Mouse (Mus musculus): ENCODE data around the gene Ptprn. TPM values are rescaled to one million over a fixed set of nuclear protein-coding genes. Genes with fewer than 3 reads are reported as not detected.

Gene Ptprn
- polyA plus RNA-seq, 1 experiment from 2014 or later: 0.74 TPM

DNA sequence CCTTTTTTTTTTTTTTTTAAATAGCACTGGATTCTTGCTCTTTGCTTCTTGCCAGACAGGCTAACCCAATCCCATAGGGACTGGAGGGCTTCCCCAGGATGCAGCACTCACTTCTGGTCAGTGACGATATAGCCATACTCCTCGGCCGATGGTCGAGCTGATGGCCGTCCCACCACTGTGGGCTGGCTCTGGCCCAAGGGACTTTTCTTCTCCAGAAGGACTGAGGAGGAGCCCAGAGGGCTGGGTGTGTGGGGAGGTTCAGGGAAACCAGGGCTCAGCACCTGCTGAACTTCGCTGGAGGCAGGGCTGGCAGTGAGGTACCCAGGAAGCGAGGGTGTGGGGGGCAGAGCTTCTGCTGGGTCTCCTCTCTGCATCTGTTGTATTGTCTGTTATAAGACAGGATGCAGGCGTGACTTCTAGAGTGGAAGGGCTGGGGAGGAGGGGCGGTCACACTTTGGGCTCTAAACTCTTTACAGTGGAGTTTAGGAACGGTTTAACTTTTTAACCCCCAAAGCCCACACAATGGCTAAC is 8.7 kb downstream of the Ptprn start:
- no peak for ATAC-seq (replicated peaks; ENCODE audit: insufficient number of reproducible peaks, low FRiP score, low TSS enrichment)
- H3K36me3 ChIP-seq (ENCODE audit: control insufficient read depth, insufficient read depth, low read length): no peaks in the 10 kb centered on the region
- WGBS (ENCODE audit: insufficient replicate concordance): 64% methylated on average over 10 of the region's 10 CpGs
- H3K27me3 ChIP-seq (ENCODE audit: control insufficient read depth, insufficient read depth, low read length): peaks cover 4% of the 10 kb centered on the region; the same call in 1 of the 2 replicates
- H3K9me3 ChIP-seq (replicated peaks; ENCODE audit: control insufficient read depth, low read length): no peaks in the 10 kb centered on the region
- no peak overlapping the region for H3K9ac ChIP-seq (ENCODE audit: low read depth, low read length)
- no peak overlapping the region for H3K27ac ChIP-seq (ENCODE audit: low read depth, low read length)
- H3K4me1 ChIP-seq (ENCODE audit: control insufficient read depth, insufficient read depth, low read length): no peaks in the 10 kb centered on the region
- H3K4me2 ChIP-seq: no peak overlapping the region
- no peak overlapping the region for H3K4me3 ChIP-seq (ENCODE audit: low read depth, low read length)

- Histone ChIP-seq H3K4me1 (ENCODE audit: control insufficient read depth, insufficient read depth, low read length) (no peaks in the 10 kb centered on the region), H3K27ac (ENCODE audit: low read depth, low read length) (no peak overlapping the region), H3K9me3 (replicated peaks; ENCODE audit: control insufficient read depth, low read length) (no peaks in the 10 kb centered on the region), H3K4me3 (ENCODE audit: low read depth, low read length) (no peak overlapping the region), H3K36me3 (ENCODE audit: control insufficient read depth, insufficient read depth, low read length) (no peaks in the 10 kb centered on the region), H3K9ac (ENCODE audit: low read depth, low read length) (no peak overlapping the region), H3K4me2 (no peak overlapping the region), H3K27me3 (ENCODE audit: control insufficient read depth, insufficient read depth, low read length) (peaks cover 4% of the 10 kb centered on the region; the same call in 1 of the 2 replicates)
- WGBS (ENCODE audit: insufficient replicate concordance): 65% methylated on average over 8 of the region's 8 CpGs
- no peak for ATAC-seq (replicated peaks; ENCODE audit: insufficient number of reproducible peaks, low FRiP score, low TSS enrichment)
Observed at GRCm38 (mm10) chr1:75254625-75255013, 9.7 kb downstream of the Ptprn start.

- 61% methylated on average over 16 of the region's 16 CpGs for WGBS (ENCODE audit: insufficient replicate concordance)
- no peak overlapping the region for H3K4me2 ChIP-seq
- no peak for ATAC-seq (replicated peaks; ENCODE audit: insufficient number of reproducible peaks, low FRiP score, low TSS enrichment)
Observed at GRCm38 (mm10) chr1:75253849-75254624, 10.3 kb downstream of the Ptprn start.

GRCm38 (mm10) chr1:75253029-75253428 is 11.3 kb downstream of the Ptprn start:
- no peak for ATAC-seq (replicated peaks; ENCODE audit: insufficient number of reproducible peaks, low FRiP score, low TSS enrichment)
- Histone ChIP-seq H3K4me3 (ENCODE audit: low read depth, low read length) (no peak overlapping the region), H3K27me3 (ENCODE audit: control insufficient read depth, insufficient read depth, low read length) (peaks cover 4% of the 10 kb centered on the region; the same call in 1 of the 2 replicates), H3K36me3 (ENCODE audit: control insufficient read depth, insufficient read depth, low read length) (no peaks in the 10 kb centered on the region), H3K9me3 (replicated peaks; ENCODE audit: control insufficient read depth, low read length) (no peaks in the 10 kb centered on the region), H3K4me2 (no peak overlapping the region), H3K27ac (ENCODE audit: low read depth, low read length) (no peak overlapping the region), H3K9ac (ENCODE audit: low read depth, low read length) (no peak overlapping the region), H3K4me1 (ENCODE audit: control insufficient read depth, insufficient read depth, low read length) (peaks cover 5% of the 10 kb centered on the region)
- 68% methylated on average over 16 of the region's 16 CpGs for WGBS (ENCODE audit: insufficient replicate concordance)

More at GRCm38 (mm10) chr1:75253849-75254624, 10.3 kb downstream of the Ptprn start:
- Histone ChIP-seq H3K9ac (ENCODE audit: low read depth, low read length) (no peak overlapping the region), H3K9me3 (replicated peaks; ENCODE audit: control insufficient read depth, low read length) (no peaks in the 10 kb centered on the region), H3K27ac (ENCODE audit: low read depth, low read length) (no peak overlapping the region), H3K27me3 (ENCODE audit: control insufficient read depth, insufficient read depth, low read length) (peaks cover 4% of the 10 kb centered on the region; the same call in 1 of the 2 replicates), H3K4me3 (ENCODE audit: low read depth, low read length) (no peak overlapping the region), H3K4me1 (ENCODE audit: control insufficient read depth, insufficient read depth, low read length) (no peaks in the 10 kb centered on the region), H3K36me3 (ENCODE audit: control insufficient read depth, insufficient read depth, low read length) (no peaks in the 10 kb centered on the region)

DNA sequence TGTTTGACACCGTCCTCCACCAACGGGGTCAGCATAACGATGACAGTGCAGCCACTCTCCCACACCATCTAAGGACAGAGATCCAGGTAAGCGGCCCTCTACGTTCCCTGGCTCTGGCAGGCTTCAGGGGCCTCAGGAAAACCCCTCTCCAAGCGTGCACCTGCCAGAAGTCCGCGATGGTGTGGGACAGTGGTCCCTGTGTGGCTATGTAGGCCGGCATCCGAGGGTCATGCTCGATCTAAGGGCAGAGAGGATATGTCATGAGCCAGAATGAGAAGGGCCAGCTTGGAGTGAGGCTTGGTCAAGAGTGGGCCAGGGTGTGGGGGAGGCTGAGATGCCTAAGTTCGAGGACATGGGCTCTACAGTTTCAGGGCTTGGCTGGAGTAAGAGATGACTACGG is 12.0 kb downstream of the Ptprn start:
- H3K4me3 ChIP-seq (ENCODE audit: low read depth, low read length): no peak overlapping the region
- no peaks in the 10 kb centered on the region for H3K9me3 ChIP-seq (replicated peaks; ENCODE audit: control insufficient read depth, low read length)
- H3K27ac ChIP-seq (ENCODE audit: low read depth, low read length): no peak overlapping the region
- no peaks in the 10 kb centered on the region for H3K36me3 ChIP-seq (ENCODE audit: control insufficient read depth, insufficient read depth, low read length)
- H3K4me2 ChIP-seq: no peak overlapping the region
- H3K27me3 ChIP-seq (ENCODE audit: control insufficient read depth, insufficient read depth, low read length): peaks cover 3% of the 10 kb centered on the region; the same call in 1 of the 2 replicates
- H3K9ac ChIP-seq (ENCODE audit: low read depth, low read length): no peak overlapping the region
- WGBS (ENCODE audit: insufficient replicate concordance): 63% methylated on average over 13 of the region's 13 CpGs
- peaks cover 12% of the 10 kb centered on the region for H3K4me1 ChIP-seq (ENCODE audit: control insufficient read depth, insufficient read depth, low read length)
- ATAC-seq (replicated peaks; ENCODE audit: insufficient number of reproducible peaks, low FRiP score, low TSS enrichment): no peak

DNA sequence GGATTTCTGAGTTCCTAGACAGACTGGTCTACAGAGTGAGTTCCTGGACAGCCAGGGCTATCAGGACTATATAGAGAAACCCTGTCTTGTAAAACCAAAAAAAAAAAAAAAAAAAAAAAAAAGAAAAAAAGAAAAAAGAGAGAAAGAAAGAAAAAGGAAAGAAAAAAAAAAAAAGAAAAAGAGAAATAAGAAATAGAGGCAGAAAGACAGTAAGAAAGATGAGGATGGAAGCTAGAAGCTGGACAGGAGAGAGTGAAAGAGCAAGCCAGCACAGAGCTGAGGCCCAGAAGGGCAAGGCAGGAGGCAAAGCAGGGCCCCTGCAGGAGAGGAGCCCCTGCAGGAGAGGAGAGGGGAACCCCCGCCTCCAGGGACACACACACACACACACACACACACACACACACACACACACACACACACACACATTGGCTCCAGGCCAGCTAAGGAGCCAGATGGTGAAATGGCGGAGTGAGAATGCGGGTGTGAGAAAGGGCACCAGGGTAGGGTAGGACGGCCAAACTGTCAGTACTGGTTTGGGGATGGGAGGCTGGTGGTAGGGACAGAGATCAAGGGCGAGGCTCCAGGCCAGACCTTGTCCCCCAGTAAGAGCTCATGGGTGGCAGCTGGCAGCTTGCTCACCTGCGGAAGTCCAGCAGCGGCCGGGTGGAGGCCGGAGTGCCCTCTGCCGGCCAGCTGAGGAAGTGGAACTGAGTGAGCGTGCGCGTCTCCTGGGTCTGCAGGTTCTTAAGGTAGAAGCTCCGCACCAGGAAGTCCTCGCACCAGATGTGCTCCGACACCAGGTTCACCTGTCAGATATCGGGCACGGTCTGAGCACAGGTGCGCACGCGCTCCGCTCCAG is 13.0 kb downstream of the Ptprn start:
- H3K27me3 ChIP-seq (ENCODE audit: control insufficient read depth, insufficient read depth, low read length): no peaks in the 10 kb centered on the region
- no peaks in the 10 kb centered on the region for H3K36me3 ChIP-seq (ENCODE audit: control insufficient read depth, insufficient read depth, low read length)
- no peak overlapping the region for H3K4me3 ChIP-seq (ENCODE audit: low read depth, low read length)
- no peak overlapping the region for H3K9ac ChIP-seq (ENCODE audit: low read depth, low read length)
- peaks cover 14% of the 10 kb centered on the region for H3K4me1 ChIP-seq (ENCODE audit: control insufficient read depth, insufficient read depth, low read length)
- H3K9me3 ChIP-seq (replicated peaks; ENCODE audit: control insufficient read depth, low read length): no peaks in the 10 kb centered on the region
- WGBS (ENCODE audit: insufficient replicate concordance): 6% methylated on average over 22 of the region's 22 CpGs
- no peak overlapping the region for H3K27ac ChIP-seq (ENCODE audit: low read depth, low read length)
- ATAC-seq (replicated peaks; ENCODE audit: insufficient number of reproducible peaks, low FRiP score, low TSS enrichment): 0 out of 2 replicates have a peak, but pooled peaks have one; percentile 22
- H3K4me2 ChIP-seq: peak overlapping the region; percentile 42

DNA sequence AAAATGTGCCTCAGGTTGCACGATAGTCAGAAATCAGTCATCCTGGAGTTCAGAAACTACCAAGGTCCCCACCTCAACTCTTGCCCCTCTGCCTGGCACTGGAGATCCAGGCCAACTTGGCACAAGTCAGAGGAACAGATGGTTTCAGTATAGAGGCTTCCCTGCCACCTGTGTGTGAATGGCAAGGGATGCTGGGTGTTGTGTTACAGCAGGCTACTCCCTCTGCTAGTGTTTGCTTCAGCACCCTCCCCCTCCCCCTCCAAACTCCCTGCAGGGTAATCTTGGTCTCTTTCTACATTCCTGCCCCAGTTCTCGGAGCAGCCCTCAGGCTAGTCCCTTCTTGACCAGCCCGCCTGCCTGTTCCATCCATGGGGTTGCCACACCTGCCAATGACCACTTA is 13.8 kb downstream of the Ptprn start:
- Histone ChIP-seq H3K4me2 (no peak overlapping the region), H3K27ac (ENCODE audit: low read depth, low read length) (no peak overlapping the region), H3K27me3 (ENCODE audit: control insufficient read depth, insufficient read depth, low read length) (no peaks in the 10 kb centered on the region), H3K4me3 (ENCODE audit: low read depth, low read length) (no peak overlapping the region), H3K36me3 (ENCODE audit: control insufficient read depth, insufficient read depth, low read length) (no peaks in the 10 kb centered on the region), H3K9ac (ENCODE audit: low read depth, low read length) (no peak overlapping the region), H3K9me3 (replicated peaks; ENCODE audit: control insufficient read depth, low read length) (no peaks in the 10 kb centered on the region), H3K4me1 (ENCODE audit: control insufficient read depth, insufficient read depth, low read length) (peaks cover 14% of the 10 kb centered on the region)
- no peak for ATAC-seq (replicated peaks; ENCODE audit: insufficient number of reproducible peaks, low FRiP score, low TSS enrichment)
- 64% methylated on average over 3 of the region's 3 CpGs for WGBS (ENCODE audit: insufficient replicate concordance)

GRCm38 (mm10) chr1:75248041-75248772 is 16.1 kb downstream of the Ptprn start:
- H3K27ac ChIP-seq (ENCODE audit: low read depth, low read length): peak overlapping the region; percentile 94
- peaks cover 14% of the 10 kb centered on the region for H3K4me1 ChIP-seq (ENCODE audit: control insufficient read depth, insufficient read depth, low read length)
- no peaks in the 10 kb centered on the region; the same call in 1 of the 2 replicates for H3K36me3 ChIP-seq (ENCODE audit: control insufficient read depth, insufficient read depth, low read length)
- 39% methylated on average over 9 of the region's 9 CpGs for WGBS (ENCODE audit: insufficient replicate concordance)
- H3K4me3 ChIP-seq (ENCODE audit: low read depth, low read length): no peak overlapping the region
- peak overlapping the region; percentile 32 for H3K4me2 ChIP-seq
- peak; percentile 47 for ATAC-seq (replicated peaks; ENCODE audit: insufficient number of reproducible peaks, low FRiP score, low TSS enrichment)
- no peaks in the 10 kb centered on the region for H3K9me3 ChIP-seq (replicated peaks; ENCODE audit: control insufficient read depth, low read length)
- H3K27me3 ChIP-seq (ENCODE audit: control insufficient read depth, insufficient read depth, low read length): no peaks in the 10 kb centered on the region
- H3K9ac ChIP-seq (ENCODE audit: low read depth, low read length): peak overlapping the region; percentile 50; the same call in 1 of the 2 replicates

All from heart, embryonic 11.5 days (tissue).